Mouse (Mus musculus): ENCODE results near the gene Gdpd5. TPM values are rescaled to one million over a fixed set of nuclear protein-coding genes. Genes with fewer than 3 reads are reported as not detected.
A peak's percentile ranks its signal among the peaks of the same experiment; 100 is the strongest.

Gdpd5 gene
- polyA plus RNA-seq (2016; fragmentation: Nextera tagmentation; extraction: Ambion mirVana): 11.2 and 12.2 TPM in 2 replicates

DNA sequence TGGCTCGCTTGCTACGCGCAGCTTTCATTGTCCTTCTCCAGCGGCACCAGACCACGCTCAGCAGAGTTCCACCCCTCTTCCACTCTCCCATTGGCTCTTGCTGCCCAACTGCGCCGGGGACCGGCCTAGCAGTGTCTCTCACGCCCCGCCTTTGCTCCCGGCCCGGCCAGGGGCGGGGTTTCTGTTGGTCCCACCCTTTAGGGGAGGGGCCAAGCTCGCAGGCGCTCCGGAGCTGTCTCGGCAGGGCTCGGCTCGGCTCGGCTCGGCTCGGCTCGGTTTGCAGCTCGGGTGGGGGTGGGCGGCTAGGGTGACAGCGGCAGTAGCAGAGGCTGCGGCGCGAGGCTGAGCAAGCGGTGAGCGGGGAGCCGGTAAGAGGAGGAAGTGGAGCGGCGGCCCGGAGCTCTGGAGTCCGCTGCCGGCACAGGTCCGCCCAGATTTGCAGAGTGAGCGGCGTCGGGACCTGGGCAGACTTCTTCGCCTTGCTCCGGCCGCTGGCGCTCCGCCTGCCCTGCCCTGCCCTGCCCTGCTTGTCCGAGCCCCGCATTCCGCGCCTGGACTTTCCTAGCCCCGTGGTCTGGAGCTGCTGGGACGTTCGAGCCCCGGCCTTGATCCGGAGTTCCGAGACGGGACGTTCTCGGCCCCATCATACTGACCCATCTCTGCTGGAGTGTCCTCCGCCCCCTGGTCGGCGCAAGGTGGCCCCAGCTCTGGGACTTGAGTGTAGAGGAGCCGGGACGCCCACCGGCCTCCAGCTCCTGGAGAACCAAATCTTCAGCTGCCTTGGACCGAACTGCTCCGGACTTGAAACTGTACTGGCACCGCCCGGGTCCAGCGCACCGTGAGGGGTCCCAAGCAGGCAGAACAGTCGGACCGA is at the start of gene Gdpd5:
Gene Gdpd5, plus strand, starts transcription at position 201 of the 874 bp plus-strand sequence.
- Histone ChIP-seq H3K27me3 (peaks cover 19% of the 10 kb centered on the region), H3K4me1 (replicated peaks) (peaks cover 39% of the 10 kb centered on the region), H3K9me3 (0 out of 2 replicates have a peak, but pooled peaks cover 2% of the 10 kb centered on the region), H3K4me2 (peak within 1 kb of the TSS; percentile 98), H3K36me3 (0 out of 2 replicates have a peak, but pooled peaks cover 3% of the 10 kb centered on the region), H3K9ac (replicated peaks) (peak within 1 kb of the TSS; percentile 75), H3K4me3 (replicated peaks) (peak within 1 kb of the TSS; percentile 62), H3K27ac (peak within 1 kb of the TSS; percentile 95)
- ATAC-seq (ENCODE audit: insufficient number of reproducible peaks, insufficient read depth, low FRiP score, low TSS enrichment, low read depth): peak; percentile 96
- WGBS: under 1% methylated on average over 73 of the region's 73 CpGs

DNA sequence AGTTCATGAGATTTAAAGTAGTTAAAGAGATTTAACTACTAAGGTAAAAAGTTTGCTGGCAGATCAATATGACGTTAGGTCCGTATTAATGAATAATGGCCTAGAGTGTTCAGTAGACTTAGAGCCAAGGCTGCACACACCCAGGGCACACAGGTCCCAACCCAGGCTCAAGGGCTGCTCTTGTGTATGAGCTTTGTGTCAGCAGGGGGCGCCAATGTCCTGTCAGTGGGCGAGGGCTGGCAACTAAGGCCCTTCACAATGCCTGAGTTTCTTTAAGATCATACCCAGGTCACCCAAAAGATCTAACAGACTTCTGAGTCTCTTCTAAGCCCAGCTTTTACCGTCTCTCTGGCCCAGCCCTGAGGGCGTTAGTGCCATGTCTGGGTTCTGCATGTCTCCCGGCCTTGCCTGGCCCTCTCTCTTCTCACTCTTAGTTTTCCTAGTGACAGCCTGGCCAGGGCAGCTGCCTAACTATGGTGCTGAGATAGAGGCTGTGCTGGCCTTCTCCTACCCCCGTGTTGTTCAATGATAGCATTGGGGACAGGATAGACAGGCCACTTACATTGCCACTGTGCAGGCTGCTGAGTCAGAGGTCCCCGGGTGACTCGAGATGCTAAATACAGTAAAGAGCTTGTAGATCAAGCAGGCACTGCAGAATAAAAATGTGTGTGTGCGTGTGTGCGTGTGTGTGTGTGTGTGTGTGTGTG is 48.3 kb upstream of the Gdpd5 start:
- 48% methylated on average over 12 of the region's 12 CpGs for WGBS
- Histone ChIP-seq H3K27ac (no peak overlapping the region), H3K36me3 (no peaks in the 10 kb centered on the region), H3K4me2 (no peak overlapping the region), H3K9me3 (no peaks in the 10 kb centered on the region), H3K4me1 (replicated peaks) (peaks cover 9% of the 10 kb centered on the region; the same call in 1 of the 2 replicates), H3K9ac (replicated peaks) (no peak overlapping the region), H3K27me3 (no peaks in the 10 kb centered on the region), H3K4me3 (replicated peaks) (no peak overlapping the region)
- ATAC-seq (ENCODE audit: insufficient number of reproducible peaks, insufficient read depth, low FRiP score, low TSS enrichment, low read depth): peak; percentile 80

DNA sequence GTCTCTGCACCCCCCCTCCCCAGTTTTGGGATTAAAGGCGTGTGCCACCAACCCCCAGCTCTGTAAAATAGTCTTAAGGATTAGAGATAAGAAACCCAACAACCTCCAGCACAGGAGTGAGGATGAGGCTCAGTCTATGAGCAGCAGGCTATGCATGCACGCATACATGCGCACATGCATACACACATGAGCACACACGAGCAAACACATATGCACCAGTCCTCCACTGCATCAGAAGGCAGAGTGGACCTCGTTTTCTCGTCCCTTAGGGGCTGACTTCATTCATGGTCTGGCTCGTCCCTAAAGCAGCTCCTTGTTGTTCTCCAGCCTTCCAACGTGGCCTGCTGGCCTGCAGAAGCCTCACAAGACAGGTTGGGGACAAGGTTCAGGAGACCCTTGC is 40.5 kb upstream of the Gdpd5 start:
- 82% methylated on average over 8 of the region's 8 CpGs for WGBS

DNA sequence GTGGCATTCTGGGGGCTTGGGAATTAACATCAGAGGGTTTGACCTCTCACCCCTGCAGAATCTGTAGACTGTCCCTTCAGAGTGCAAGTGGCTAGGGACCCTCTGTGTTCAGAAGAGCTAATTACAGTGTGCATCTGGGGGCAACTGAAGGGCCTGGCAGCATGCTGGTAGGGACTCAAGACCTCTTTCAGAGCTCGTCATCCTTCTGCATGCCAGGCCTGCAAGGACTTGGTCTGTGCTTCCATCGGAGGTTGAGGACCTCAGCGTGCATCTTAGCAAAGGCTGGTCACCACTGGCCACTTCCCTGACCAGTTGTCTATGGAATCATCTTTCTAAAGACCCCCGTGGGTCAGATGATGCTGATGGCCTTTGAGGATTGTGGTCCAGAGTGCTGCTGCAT is 37.6 kb upstream of the Gdpd5 start:
- WGBS: 84% methylated on average over 4 of the region's 4 CpGs
- Histone ChIP-seq H3K4me2 (no peak overlapping the region), H3K9ac (replicated peaks) (no peak overlapping the region), H3K36me3 (peaks cover 80% of the 10 kb centered on the region), H3K4me1 (replicated peaks) (no peaks in the 10 kb centered on the region; the same call in 1 of the 2 replicates), H3K27ac (no peak overlapping the region), H3K9me3 (no peaks in the 10 kb centered on the region), H3K27me3 (no peaks in the 10 kb centered on the region), H3K4me3 (replicated peaks) (no peak overlapping the region)
- ATAC-seq (ENCODE audit: insufficient number of reproducible peaks, insufficient read depth, low FRiP score, low TSS enrichment, low read depth): no peak

More for the DNA sequence above, 40.5 kb upstream of the Gdpd5 start:
- Histone ChIP-seq H3K27ac (no peak overlapping the region), H3K36me3 (peaks cover 51% of the 10 kb centered on the region), H3K4me1 (replicated peaks) (no peaks in the 10 kb centered on the region), H3K4me3 (replicated peaks) (no peak overlapping the region), H3K27me3 (no peaks in the 10 kb centered on the region), H3K4me2 (no peak overlapping the region), H3K9me3 (no peaks in the 10 kb centered on the region), H3K9ac (replicated peaks) (no peak overlapping the region)
- no peak for ATAC-seq (ENCODE audit: insufficient number of reproducible peaks, insufficient read depth, low FRiP score, low TSS enrichment, low read depth)

DNA sequence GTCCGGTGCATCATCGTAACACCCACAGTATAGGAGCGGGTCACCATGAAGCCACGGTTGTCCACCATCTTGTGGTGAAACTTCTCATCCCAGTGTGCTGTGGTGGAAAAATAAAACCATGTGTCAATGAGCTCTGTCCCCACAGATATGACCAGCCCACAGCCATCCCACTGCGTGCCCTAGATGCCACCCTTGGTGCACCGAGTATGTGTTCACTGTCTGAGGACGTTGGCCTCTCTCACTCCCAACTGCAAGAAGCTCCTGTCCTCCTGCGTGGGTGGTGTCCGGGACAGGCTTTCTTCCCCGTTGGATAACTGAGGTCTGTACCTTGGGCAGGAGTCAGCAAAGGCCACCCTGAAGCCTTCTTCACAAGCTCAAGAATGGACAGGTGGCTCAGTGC is 33.9 kb upstream of the Gdpd5 start:
- H3K36me3 ChIP-seq: peaks cover 76% of the 10 kb centered on the region
- no peaks in the 10 kb centered on the region for H3K9me3 ChIP-seq
- no peak overlapping the region for H3K4me3 ChIP-seq (replicated peaks)
- H3K9ac ChIP-seq (replicated peaks): no peak overlapping the region
- no peak for ATAC-seq (ENCODE audit: insufficient number of reproducible peaks, insufficient read depth, low FRiP score, low TSS enrichment, low read depth)
- WGBS: 95% methylated on average over 10 of the region's 10 CpGs
- H3K4me2 ChIP-seq: no peak overlapping the region
- H3K27me3 ChIP-seq: no peaks in the 10 kb centered on the region
- H3K27ac ChIP-seq: no peak overlapping the region
- H3K4me1 ChIP-seq (replicated peaks): peaks cover 25% of the 10 kb centered on the region

DNA sequence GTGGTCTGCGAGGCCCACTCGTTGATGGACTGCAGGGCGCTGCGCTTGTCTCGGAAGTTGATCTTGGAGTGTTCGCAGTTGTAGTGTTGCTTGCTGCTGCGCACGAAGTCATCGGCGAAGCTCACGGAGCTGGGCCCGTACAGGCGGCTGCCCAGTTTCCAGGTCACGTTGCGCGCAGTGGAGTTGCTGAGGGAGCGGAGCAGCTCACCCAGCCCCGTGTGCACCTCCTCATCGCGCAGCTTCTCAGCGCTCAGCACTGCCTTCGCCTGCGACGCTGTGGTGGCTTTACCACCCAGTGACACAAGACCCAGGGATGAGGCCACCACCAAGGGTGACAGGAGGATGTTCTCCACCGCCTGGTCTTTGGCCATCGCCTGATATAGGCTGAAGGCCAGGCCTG is 32.3 kb upstream of the Gdpd5 start:
- no peak for ATAC-seq (ENCODE audit: insufficient number of reproducible peaks, insufficient read depth, low FRiP score, low TSS enrichment, low read depth)
- Histone ChIP-seq H3K27ac (no peak overlapping the region), H3K4me3 (replicated peaks) (peak overlapping the region; percentile 12; the same call in 1 of the 2 replicates), H3K9ac (replicated peaks) (0 out of 2 replicates have a peak overlapping the region, but pooled peaks have one; percentile 12), H3K36me3 (peaks cover 60% of the 10 kb centered on the region), H3K27me3 (no peaks in the 10 kb centered on the region), H3K4me1 (replicated peaks) (peaks cover 33% of the 10 kb centered on the region), H3K4me2 (peak overlapping the region; percentile 96), H3K9me3 (no peaks in the 10 kb centered on the region)
- WGBS: 94% methylated on average over 26 of the region's 26 CpGs

DNA sequence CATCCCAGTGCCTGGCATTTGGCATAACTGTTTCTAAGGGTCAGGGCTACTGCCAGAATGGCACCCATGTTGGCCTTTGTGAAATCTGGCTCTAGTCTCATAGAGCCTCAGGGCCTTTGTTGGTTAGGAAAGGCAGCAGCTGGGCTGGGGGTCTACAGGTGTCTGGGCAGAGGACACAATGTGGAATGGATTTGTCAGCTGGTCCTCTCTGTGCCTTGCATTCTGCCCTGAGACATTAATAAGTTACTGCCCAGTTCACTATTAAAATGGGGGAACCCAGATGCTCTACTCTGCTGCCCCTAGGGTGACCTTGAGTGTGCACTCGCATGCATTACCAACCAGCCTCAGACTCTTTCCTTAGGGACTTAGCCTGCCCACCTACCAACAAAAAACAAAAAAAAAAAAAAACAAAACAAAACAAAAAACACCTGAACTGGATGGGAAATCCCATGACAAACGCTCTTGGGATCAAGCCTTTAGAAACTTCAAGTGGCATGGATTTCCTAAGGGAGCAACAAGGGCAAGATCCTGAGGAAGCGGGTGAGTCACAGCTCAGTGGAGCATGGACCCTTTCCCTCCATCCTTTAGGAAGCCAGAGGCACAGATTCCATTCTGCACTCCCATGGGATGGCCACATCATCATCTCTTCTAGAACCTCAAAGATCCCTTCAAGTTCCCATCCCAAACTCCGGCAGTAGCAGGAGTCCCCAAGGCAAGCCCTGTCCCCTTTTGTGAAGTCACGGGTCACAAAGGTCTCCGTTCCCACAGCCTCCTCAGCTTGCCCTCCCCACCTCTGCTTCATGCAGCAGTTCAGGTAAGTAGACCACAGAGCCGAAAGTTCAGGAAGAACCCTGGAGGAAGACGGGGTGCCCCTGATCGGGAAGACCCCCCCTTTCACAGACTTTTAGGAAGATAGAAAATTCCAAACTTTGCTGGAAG is 31.2 kb upstream of the Gdpd5 start:
- H3K4me1 ChIP-seq (replicated peaks): peaks cover 45% of the 10 kb centered on the region
- H3K36me3 ChIP-seq: peaks cover 48% of the 10 kb centered on the region
- H3K9me3 ChIP-seq: no peaks in the 10 kb centered on the region
- H3K4me2 ChIP-seq: peak overlapping the region; percentile 96
- H3K27me3 ChIP-seq: no peaks in the 10 kb centered on the region
- H3K4me3 ChIP-seq (replicated peaks): peak overlapping the region; percentile 83
- 77% methylated on average over 9 of the region's 9 CpGs for WGBS
- no peak for ATAC-seq (ENCODE audit: insufficient number of reproducible peaks, insufficient read depth, low FRiP score, low TSS enrichment, low read depth)
- peak overlapping the region; percentile 99; the same call in 1 of the 2 replicates for H3K27ac ChIP-seq
- H3K9ac ChIP-seq (replicated peaks): peak overlapping the region; percentile 98

GRCm38 (mm10) chr7:99351104-99351801 is 30.0 kb upstream of the Gdpd5 start:
- ATAC-seq (ENCODE audit: insufficient number of reproducible peaks, insufficient read depth, low FRiP score, low TSS enrichment, low read depth): no peak
- H3K4me2 ChIP-seq: peak overlapping the region; percentile 96
- H3K4me3 ChIP-seq (replicated peaks): peak overlapping the region; percentile 83
- peak overlapping the region; percentile 98 for H3K9ac ChIP-seq (replicated peaks)
- H3K27me3 ChIP-seq: no peaks in the 10 kb centered on the region
- peaks cover 57% of the 10 kb centered on the region for H3K4me1 ChIP-seq (replicated peaks)
- WGBS: 3% methylated on average over 12 of the region's 12 CpGs
- peak overlapping the region; percentile 99 for H3K27ac ChIP-seq
- no peaks in the 10 kb centered on the region for H3K9me3 ChIP-seq
- H3K36me3 ChIP-seq: peaks cover 36% of the 10 kb centered on the region

- peak overlapping the region; percentile 96 for H3K4me2 ChIP-seq
- 1% methylated on average over 18 of the region's 18 CpGs for WGBS
- no peak for ATAC-seq (ENCODE audit: insufficient number of reproducible peaks, insufficient read depth, low FRiP score, low TSS enrichment, low read depth)
- H3K9ac ChIP-seq (replicated peaks): peak overlapping the region; percentile 98
- H3K27ac ChIP-seq: peak overlapping the region; percentile 99
- H3K4me1 ChIP-seq (replicated peaks): peaks cover 64% of the 10 kb centered on the region
- H3K36me3 ChIP-seq: peaks cover 29% of the 10 kb centered on the region
- H3K27me3 ChIP-seq: no peaks in the 10 kb centered on the region
- H3K4me3 ChIP-seq (replicated peaks): peak overlapping the region; percentile 83
- no peaks in the 10 kb centered on the region for H3K9me3 ChIP-seq
Observed at GRCm38 (mm10) chr7:99351802-99352517, 29.3 kb upstream of the Gdpd5 start.
